Mouse (Mus musculus) intestine, embryonic 16.5 days (tissue): ENCODE data around the gene Gsap. TPM values are rescaled to one million over a fixed set of nuclear protein-coding genes. Genes with fewer than 3 reads are reported as not detected.

ENCODE experiments used
- ATAC-seq: fragments of 200-750 bp; cut with Nextera tagmentation; 2 replicates; pipeline ENCODE4 v1.8.0; 2017; ENCODE audit warnings: moderate TSS enrichment, moderate library complexity
- H3K27ac ChIP-seq: fragments of 300-500 bp; sonication (generic); 2 replicates; pipeline ENCODE4 v1.5.1; 2014; ENCODE audit warnings: mild to moderate bottlenecking, low read length
- H3K27me3 ChIP-seq: fragments of 300-500 bp; sonication (generic); replicated peaks from 2 replicates; pipeline ENCODE4 v1.6.1; 2014; ENCODE audit warnings: low read length, control low read depth, mixed read lengths; ENCODE audit not compliant: control insufficient read depth, insufficient read depth
- H3K36me3 ChIP-seq: fragments of 300-500 bp; sonication (generic); 2 replicates; pipeline ENCODE4 v1.6.1; 2014; ENCODE audit warnings: low read length, control low read depth; ENCODE audit not compliant: control insufficient read depth, insufficient read depth
- H3K4me1 ChIP-seq: fragments of 300-500 bp; sonication (generic); 2 replicates; pipeline ENCODE4 v1.6.1; 2014; ENCODE audit warnings: low read length, control low read depth, mixed read lengths; ENCODE audit not compliant: control insufficient read depth, insufficient read depth
- H3K4me2 ChIP-seq: fragments of 300-500 bp; sonication (generic); 2 replicates; pipeline ENCODE4 v1.6.1; 2014; ENCODE audit warnings: low read depth, low read length, control low read depth
- H3K4me3 ChIP-seq: fragments of 300-500 bp; sonication (generic); 2 replicates; pipeline ENCODE4 v1.5.1; 2014; ENCODE audit warnings: mild to moderate bottlenecking, low read length
- H3K9ac ChIP-seq: fragments of 300-500 bp; sonication (generic); 2 replicates; pipeline ENCODE4 v1.6.1; 2014; ENCODE audit warnings: low read depth, low read length
- H3K9me3 ChIP-seq: fragments of 300-500 bp; sonication (generic); 2 replicates; pipeline ENCODE4 v1.6.1; 2016; ENCODE audit warnings: low read length, control low read depth; ENCODE audit not compliant: control insufficient read depth
- WGBS: fragments of 180-500 bp; shearing (Covaris S2); extraction: QIAGEN DNeasy Blood & Tissue Kit; methylation state at CpG from one replicate; pipeline ENCODE4 v1.1.7; 2014; 5-methylcytosine and 5-hydroxymethylcytosine counted together
- polyA plus RNA-seq: library from polyadenylated mRNA; unstranded; fragments of >200 nt; fragmentation: Nextera tagmentation; extraction: Ambion mirVana; gene quantifications from 2 replicates; pipeline ENCODE4 v1.2.1, GENCODE M21; 2015

The Gsap gene
- polyA plus RNA-seq, 1 experiment from 2014 or later, result 2.0 TPM

DNA sequence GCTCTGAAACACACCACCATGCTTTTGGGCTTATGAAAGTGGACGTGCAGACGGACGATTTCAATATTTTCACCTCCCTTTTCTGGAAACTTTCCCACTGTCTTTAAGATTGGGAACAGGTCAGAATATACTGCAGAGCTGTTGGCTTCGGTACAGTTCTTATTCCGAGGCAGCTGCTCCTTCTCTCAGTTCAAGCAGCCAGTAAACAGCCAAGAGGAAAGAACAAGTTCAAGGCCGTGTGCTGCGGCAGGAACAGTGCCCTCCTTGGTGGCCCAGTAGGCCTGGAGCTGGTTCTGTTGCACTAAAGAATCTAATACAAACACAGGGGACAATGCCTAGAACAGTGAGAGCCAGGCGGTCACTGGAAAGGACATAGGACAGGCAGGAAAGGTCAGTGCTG, 104.5 kb downstream of the Gsap start:
- Histone ChIP-seq H3K4me1 (no peaks in the 10 kb centered on the region), H3K4me2 (no peak overlapping the region), H3K4me3 (no peak overlapping the region), H3K27ac (no peak overlapping the region), H3K36me3 (no peaks in the 10 kb centered on the region), H3K27me3 (no peaks in the 10 kb centered on the region), H3K9me3 (no peaks in the 10 kb centered on the region), H3K9ac (no peak overlapping the region)
- ATAC-seq, result no peak
- WGBS, result 68% methylated on average over 8 of the region's 8 CpGs

GRCm38 (mm10) chr5:21295683-21296082, 109.6 kb downstream of the Gsap start:
- no peak for ATAC-seq
- Histone ChIP-seq H3K9me3 (no peaks in the 10 kb centered on the region), H3K27ac (no peak overlapping the region), H3K9ac (no peak overlapping the region), H3K36me3 (no peaks in the 10 kb centered on the region), H3K4me1 (no peaks in the 10 kb centered on the region), H3K27me3 (no peaks in the 10 kb centered on the region), H3K4me3 (no peak overlapping the region), H3K4me2 (no peak overlapping the region)
- WGBS, result 84% methylated on average over 8 of the region's 8 CpGs

- H3K4me2 ChIP-seq, result no peak overlapping the region
- peak; percentile 82 for ATAC-seq
- no peaks in the 10 kb centered on the region for H3K36me3 ChIP-seq
- no peak overlapping the region for H3K4me3 ChIP-seq
- H3K4me1 ChIP-seq, result no peaks in the 10 kb centered on the region
- H3K9me3 ChIP-seq, result no peaks in the 10 kb centered on the region
- no peaks in the 10 kb centered on the region for H3K27me3 ChIP-seq
- H3K9ac ChIP-seq, result no peak overlapping the region
- H3K27ac ChIP-seq, result no peak overlapping the region
- 70% methylated on average over 21 of the region's 21 CpGs for WGBS
Measured at GRCm38 (mm10) chr5:21299076-21299755, 113.2 kb downstream of the Gsap start.

GRCm38 (mm10) chr5:21300058-21300457, 114.0 kb downstream of the Gsap start:
- WGBS, result 91% methylated on average over 3 of the region's 3 CpGs
- Histone ChIP-seq H3K27me3 (no peaks in the 10 kb centered on the region), H3K9ac (no peak overlapping the region), H3K4me2 (no peak overlapping the region), H3K4me1 (no peaks in the 10 kb centered on the region), H3K4me3 (no peak overlapping the region), H3K9me3 (no peaks in the 10 kb centered on the region), H3K27ac (no peak overlapping the region), H3K36me3 (no peaks in the 10 kb centered on the region)
- ATAC-seq, result no peak

- Histone ChIP-seq H3K27me3 (no peaks in the 10 kb centered on the region), H3K4me2 (no peak overlapping the region), H3K4me1 (no peaks in the 10 kb centered on the region), H3K9ac (no peak overlapping the region), H3K36me3 (no peaks in the 10 kb centered on the region), H3K9me3 (no peaks in the 10 kb centered on the region), H3K27ac (no peak overlapping the region), H3K4me3 (no peak overlapping the region)
- no peak for ATAC-seq
- WGBS, result 55% methylated on average over 6 of the region's 6 CpGs
Measured at GRCm38 (mm10) chr5:21301011-21301410, 115.0 kb downstream of the Gsap start.

DNA sequence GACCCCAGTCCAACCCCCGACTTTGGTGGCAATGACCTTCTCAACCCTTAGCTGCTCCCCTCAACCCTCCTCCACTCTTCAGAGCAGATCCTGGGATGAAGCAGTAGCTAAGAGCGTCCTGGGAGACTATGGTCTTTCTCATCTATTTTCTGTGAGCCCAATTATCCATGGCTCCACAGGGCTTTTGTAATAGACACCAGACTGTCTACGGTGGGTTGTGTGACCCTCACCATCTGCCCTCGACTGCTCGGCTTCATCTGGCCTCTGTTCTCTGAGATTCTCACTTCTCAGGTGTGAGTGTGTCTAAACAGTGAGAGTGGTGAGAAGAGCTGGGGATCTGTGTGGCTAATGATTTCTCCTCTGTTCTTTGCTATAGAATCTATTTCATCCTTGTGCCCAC, 121.1 kb downstream of the Gsap start:
- ATAC-seq, result no peak

DNA sequence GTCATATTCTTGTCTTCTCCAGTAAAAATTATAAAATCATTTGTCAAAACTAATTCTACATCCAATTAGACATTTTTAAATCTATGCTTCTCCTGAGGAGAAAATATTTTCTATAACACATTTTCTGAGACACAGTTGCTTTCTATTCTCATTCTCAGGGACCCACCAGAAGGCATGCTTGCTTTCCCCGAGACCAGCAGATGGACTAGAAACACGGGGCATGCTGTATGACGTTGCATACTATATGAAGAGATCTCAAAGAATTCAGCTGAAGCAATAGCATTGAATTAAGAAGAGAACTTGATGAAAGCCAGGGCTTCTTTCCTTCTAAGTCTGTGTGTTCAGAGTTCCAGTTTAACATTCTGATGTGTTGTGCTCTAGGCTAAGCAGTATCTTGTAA, 128.6 kb downstream of the Gsap start:
- no peak overlapping the region for H3K9ac ChIP-seq
- no peaks in the 10 kb centered on the region for H3K4me1 ChIP-seq
- no peak overlapping the region for H3K4me2 ChIP-seq
- no peaks in the 10 kb centered on the region for H3K9me3 ChIP-seq
- no peaks in the 10 kb centered on the region for H3K27me3 ChIP-seq
- no peak overlapping the region for H3K27ac ChIP-seq
- ATAC-seq, result no peak
- H3K4me3 ChIP-seq, result no peak overlapping the region
- H3K36me3 ChIP-seq, result no peaks in the 10 kb centered on the region
- 82% methylated on average over 3 of the region's 3 CpGs for WGBS

More for the DNA sequence above, 121.1 kb downstream of the Gsap start:
- Histone ChIP-seq H3K36me3 (no peaks in the 10 kb centered on the region), H3K9ac (no peak overlapping the region), H3K4me3 (no peak overlapping the region), H3K4me1 (no peaks in the 10 kb centered on the region), H3K4me2 (no peak overlapping the region), H3K27me3 (no peaks in the 10 kb centered on the region), H3K27ac (no peak overlapping the region), H3K9me3 (no peaks in the 10 kb centered on the region)
- 81% methylated on average over 5 of the region's 5 CpGs for WGBS

DNA sequence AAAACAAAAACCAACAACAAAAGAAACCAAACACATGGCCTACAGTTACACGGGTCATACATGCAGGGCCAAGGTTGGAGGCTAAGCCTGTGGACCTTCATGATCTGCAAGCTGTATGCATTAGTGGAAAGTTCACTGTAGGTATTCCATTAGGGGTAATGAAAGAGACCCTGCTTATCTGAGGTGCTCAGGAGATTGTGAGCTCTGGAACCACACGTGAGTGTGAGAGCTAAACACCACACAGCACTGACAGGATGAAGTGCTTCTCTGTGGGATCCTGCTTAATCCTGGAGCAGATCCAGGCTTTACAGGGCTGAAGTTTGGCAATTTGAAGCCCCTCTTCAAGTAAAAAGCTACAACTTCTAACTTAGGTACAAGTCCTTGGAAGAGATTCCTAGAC, 134.1 kb downstream of the Gsap start:
- no peaks in the 10 kb centered on the region; the same call in 1 of the 2 replicates for H3K4me1 ChIP-seq
- H3K4me3 ChIP-seq, result no peak overlapping the region
- ATAC-seq, result no peak
- no peak overlapping the region for H3K27ac ChIP-seq
- no peaks in the 10 kb centered on the region for H3K27me3 ChIP-seq
- H3K9ac ChIP-seq, result no peak overlapping the region
- 68% methylated on average over 2 of the region's 2 CpGs for whole genome bisulfite sequencing
- no peaks in the 10 kb centered on the region for H3K36me3 ChIP-seq
- no peak overlapping the region for H3K4me2 ChIP-seq
- H3K9me3 ChIP-seq, result no peaks in the 10 kb centered on the region

DNA sequence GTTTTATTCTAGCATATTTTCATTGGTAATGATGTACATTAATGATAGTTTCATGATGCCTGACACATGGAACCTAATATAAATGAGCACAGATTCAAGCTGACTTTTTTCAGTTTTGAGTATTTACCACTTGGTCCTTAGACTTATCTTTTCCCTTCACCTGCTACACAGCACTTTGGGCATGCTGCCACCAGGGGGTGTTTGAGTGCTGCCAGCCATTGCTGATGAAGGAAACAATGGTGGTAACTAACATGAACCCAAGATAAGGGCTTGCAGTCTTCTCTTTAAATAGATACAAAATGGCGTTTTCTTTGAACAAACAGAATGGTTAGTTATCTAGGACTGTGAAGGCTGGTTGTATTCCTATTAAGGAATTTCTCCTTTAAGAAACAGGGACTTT, 140.4 kb downstream of the Gsap start:
- no peak for ATAC-seq
- H3K27ac ChIP-seq, result no peak overlapping the region
- H3K4me2 ChIP-seq, result no peak overlapping the region
- no peaks in the 10 kb centered on the region for H3K27me3 ChIP-seq
- no peaks in the 10 kb centered on the region for H3K36me3 ChIP-seq
- no peaks in the 10 kb centered on the region for H3K9me3 ChIP-seq
- H3K4me3 ChIP-seq, result no peak overlapping the region
- H3K4me1 ChIP-seq, result peaks cover 13% of the 10 kb centered on the region
- no peak overlapping the region for H3K9ac ChIP-seq
- 38% methylated on average over 1 of the region's 1 CpGs for WGBS

GRCm38 (mm10) chr5:21328560-21328959, 142.5 kb downstream of the Gsap start:
- no peak overlapping the region for H3K4me2 ChIP-seq
- no peak for ATAC-seq
- no peak overlapping the region for H3K27ac ChIP-seq
- H3K9me3 ChIP-seq, result no peaks in the 10 kb centered on the region
- H3K4me3 ChIP-seq, result no peak overlapping the region
- no peaks in the 10 kb centered on the region for H3K36me3 ChIP-seq
- H3K27me3 ChIP-seq, result no peaks in the 10 kb centered on the region
- H3K4me1 ChIP-seq, result peaks cover 13% of the 10 kb centered on the region
- 60% methylated on average over 1 of the region's 1 CpGs for WGBS
- H3K9ac ChIP-seq, result no peak overlapping the region
